Comparison of ENCODE assay signal across 22 mouse cellular contexts in the genomic region with DNA sequence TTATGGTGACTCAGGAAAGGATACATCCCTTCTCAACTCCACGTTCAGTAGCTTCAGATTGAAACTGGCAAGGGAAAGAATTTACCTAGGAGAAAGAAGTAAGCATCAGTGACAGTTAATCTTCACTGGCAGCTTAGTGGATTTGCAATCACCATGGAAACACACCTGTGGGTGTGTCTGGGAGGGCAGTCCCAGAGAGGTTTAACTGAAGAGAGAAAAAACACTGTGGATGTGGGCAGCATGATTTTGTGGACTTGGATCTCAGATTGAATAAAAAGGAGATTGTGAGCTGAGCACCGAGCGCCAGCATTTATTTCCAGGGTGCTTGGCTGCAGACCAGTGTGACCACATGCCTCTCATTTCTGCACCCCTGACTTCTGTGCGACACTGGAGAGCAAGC.
DNase-seq lines count a peak whose midpoint lies in the region; ATAC-seq lines count a peak whose summit lies in the region.
"Had no signal": no experiment of that assay in that cellular context is flagged by ENCODE, and none has a peak within 500 bp of the region (broad histone marks: within the 10 kb centered on the region; RNA-seq: fewer than 3 reads in every experiment).

No protein-coding gene starts in this region.

- H3K27ac ChIP-seq in embryonic facial prominence, embryonic 14.5 days (replicated peaks; ENCODE audit: low read depth, low read length), result no peak overlapping the region
- no peak overlapping the region for H3K27ac ChIP-seq in embryonic facial prominence, embryonic 10.5 days (replicated peaks)
- H3K27ac ChIP-seq in midbrain, embryonic 15.5 days, result no peak overlapping the region
- no peak overlapping the region for H3K27ac ChIP-seq in midbrain, embryonic 13.5 days
- no peak overlapping the region for H3K27ac ChIP-seq in midbrain, embryonic 16.5 days (ENCODE audit: low read length)
- no peak overlapping the region for H3K27ac ChIP-seq in midbrain, embryonic 14.5 days (replicated peaks; ENCODE audit: low read depth, low read length)

- no peaks in the 10 kb centered on the region for H3K27me3 ChIP-seq in embryonic facial prominence, embryonic 14.5 days (replicated peaks; ENCODE audit: control insufficient read depth, insufficient read depth, low read length)
- H3K27me3 ChIP-seq in embryonic facial prominence, embryonic 10.5 days (replicated peaks; ENCODE audit: low read depth, poor library complexity, severe bottlenecking), result no peaks in the 10 kb centered on the region
- no peaks in the 10 kb centered on the region for H3K27me3 ChIP-seq in midbrain, embryonic 15.5 days (replicated peaks)
- no peaks in the 10 kb centered on the region for H3K27me3 ChIP-seq in midbrain, embryonic 13.5 days
- no peaks in the 10 kb centered on the region; the same call in 1 of the 2 replicates for H3K27me3 ChIP-seq in midbrain, embryonic 16.5 days (ENCODE audit: control insufficient read depth, insufficient read depth, low read depth, low read length)
- H3K27me3 ChIP-seq in midbrain, embryonic 14.5 days (ENCODE audit: control insufficient read depth, insufficient read depth, low read length), result no peaks in the 10 kb centered on the region
- H3K27me3 ChIP-seq: CH12.LX, Patski had no signal

- peak; percentile 53; the same call in 1 of the 2 replicates for ATAC-seq in embryonic facial prominence, embryonic 14.5 days (ENCODE audit: low read depth)
- ATAC-seq in frontal cortex, adult (ENCODE audit: low TSS enrichment), result peak; percentile 62
- 0 out of 2 replicates have a peak, but pooled peaks have one; percentile 25 for ATAC-seq in midbrain, embryonic 15.5 days (replicated peaks)
- ATAC-seq in midbrain, embryonic 13.5 days, result no peak
- 0 out of 2 replicates have a peak, but pooled peaks have one; percentile 21 for ATAC-seq in midbrain, embryonic 16.5 days
- ATAC-seq in midbrain, embryonic 14.5 days (ENCODE audit: low FRiP score, low TSS enrichment), result no peak
- ATAC-seq: activated CD4-positive, CD25-positive, alpha-beta regulatory T cell, adult 4 months; CD4-positive, CD25-positive, alpha-beta regulatory T cell, adult 4 months; Patski had no signal

- 40% methylated on average over 4 of the region's 4 CpGs for WGBS in embryonic facial prominence, embryonic 14.5 days
- WGBS in embryonic facial prominence, embryonic 10.5 days, result 45% methylated on average over 4 of the region's 4 CpGs
- 35% methylated on average over 4 of the region's 4 CpGs for WGBS in midbrain, embryonic 15.5 days
- WGBS in midbrain, embryonic 13.5 days, result 37% methylated on average over 4 of the region's 4 CpGs
- WGBS in midbrain, embryonic 16.5 days, result 37% methylated on average over 4 of the region's 4 CpGs
- 43% methylated on average over 4 of the region's 4 CpGs for WGBS in midbrain, embryonic 14.5 days

- H3K9me3 ChIP-seq in embryonic facial prominence, embryonic 14.5 days (ENCODE audit: control insufficient read depth, low read length), result no peaks in the 10 kb centered on the region
- H3K9me3 ChIP-seq in embryonic facial prominence, embryonic 10.5 days, result no peaks in the 10 kb centered on the region
- H3K9me3 ChIP-seq in midbrain, embryonic 15.5 days, result no peaks in the 10 kb centered on the region
- no peaks in the 10 kb centered on the region for H3K9me3 ChIP-seq in midbrain, embryonic 13.5 days
- no peaks in the 10 kb centered on the region for H3K9me3 ChIP-seq in midbrain, embryonic 16.5 days (replicated peaks; ENCODE audit: control insufficient read depth, low read length, poor library complexity, severe bottlenecking)
- no peaks in the 10 kb centered on the region for H3K9me3 ChIP-seq in midbrain, embryonic 14.5 days (ENCODE audit: control insufficient read depth, low read length)
- H3K9me3 ChIP-seq: G1E had no signal

- no peaks in the 10 kb centered on the region for H3K4me1 ChIP-seq in embryonic facial prominence, embryonic 14.5 days (ENCODE audit: control insufficient read depth, insufficient read depth, low read length)
- peaks cover 7% of the 10 kb centered on the region; the same call in 1 of the 2 replicates for H3K4me1 ChIP-seq in embryonic facial prominence, embryonic 10.5 days
- H3K4me1 ChIP-seq in midbrain, embryonic 15.5 days, result peaks cover 4% of the 10 kb centered on the region; the same call in 1 of the 2 replicates
- H3K4me1 ChIP-seq in midbrain, embryonic 13.5 days (replicated peaks), result peaks cover 4% of the 10 kb centered on the region; the same call in 1 of the 2 replicates
- peaks cover 3% of the 10 kb centered on the region for H3K4me1 ChIP-seq in midbrain, embryonic 16.5 days (ENCODE audit: control insufficient read depth, insufficient read depth, low read length)
- H3K4me1 ChIP-seq in midbrain, embryonic 14.5 days (ENCODE audit: control insufficient read depth, insufficient read depth, low read length), result no peaks in the 10 kb centered on the region

- H3K4me3 ChIP-seq in embryonic facial prominence, embryonic 14.5 days (ENCODE audit: low read depth, low read length), result no peak overlapping the region
- no peak overlapping the region for H3K4me3 ChIP-seq in embryonic facial prominence, embryonic 10.5 days
- H3K4me3 ChIP-seq in midbrain, embryonic 15.5 days, result no peak overlapping the region
- no peak overlapping the region for H3K4me3 ChIP-seq in midbrain, embryonic 13.5 days (replicated peaks)
- no peak overlapping the region for H3K4me3 ChIP-seq in midbrain, embryonic 16.5 days (ENCODE audit: low read depth, low read length)
- H3K4me3 ChIP-seq in midbrain, embryonic 14.5 days (replicated peaks; ENCODE audit: low read depth, low read length), result no peak overlapping the region

- H3K36me3 ChIP-seq in embryonic facial prominence, embryonic 14.5 days (ENCODE audit: control insufficient read depth, insufficient read depth, low read length), result no peaks in the 10 kb centered on the region
- H3K36me3 ChIP-seq in embryonic facial prominence, embryonic 10.5 days (replicated peaks), result no peaks in the 10 kb centered on the region
- H3K36me3 ChIP-seq in midbrain, embryonic 15.5 days (replicated peaks), result no peaks in the 10 kb centered on the region
- no peaks in the 10 kb centered on the region for H3K36me3 ChIP-seq in midbrain, embryonic 13.5 days
- no peaks in the 10 kb centered on the region for H3K36me3 ChIP-seq in midbrain, embryonic 16.5 days (ENCODE audit: control insufficient read depth, insufficient read depth, low read length)
- H3K36me3 ChIP-seq in midbrain, embryonic 14.5 days (ENCODE audit: control insufficient read depth, insufficient read depth, low read length), result no peaks in the 10 kb centered on the region
- H3K36me3 ChIP-seq: G1E had no signal

- H3K9ac ChIP-seq in embryonic facial prominence, embryonic 14.5 days (ENCODE audit: low read depth, low read length), result no peak overlapping the region
- no peak overlapping the region for H3K9ac ChIP-seq in midbrain, embryonic 15.5 days
- no peak overlapping the region for H3K9ac ChIP-seq in midbrain, embryonic 13.5 days (replicated peaks)
- H3K9ac ChIP-seq in midbrain, embryonic 16.5 days (ENCODE audit: low read depth, low read length), result no peak overlapping the region
- no peak overlapping the region for H3K9ac ChIP-seq in midbrain, embryonic 14.5 days (replicated peaks; ENCODE audit: low read length)

- no peak overlapping the region for H3K4me2 ChIP-seq in embryonic facial prominence, embryonic 14.5 days (ENCODE audit: low read depth, low read length)
- H3K4me2 ChIP-seq in midbrain, embryonic 15.5 days, result no peak overlapping the region
- no peak overlapping the region for H3K4me2 ChIP-seq in midbrain, embryonic 13.5 days (replicated peaks)
- H3K4me2 ChIP-seq in midbrain, embryonic 16.5 days (ENCODE audit: low read length), result no peak overlapping the region
- H3K4me2 ChIP-seq in midbrain, embryonic 14.5 days (ENCODE audit: low read length), result no peak overlapping the region

- peak; percentile 41 for DNase-seq in embryonic facial prominence, embryonic 14.5 days (ENCODE audit: low spot score)
- no peak for DNase-seq in embryonic facial prominence, embryonic 10.5 days (ENCODE audit: low spot score)
- DNase-seq in frontal cortex, postnatal 10 days (ENCODE audit: low spot score in 2 of 2), result no peak
- no peak for DNase-seq in midbrain, embryonic 14.5 days
- DNase-seq: adrenal gland, adult 2 months; adrenal gland, adult 8-10 months; adrenal gland, postnatal 10 days; adrenal gland, postnatal 14 days; adrenal gland, postnatal 25 days; adrenal gland, postnatal 36 days; B cell, adult 2 months; cerebellum, adult 11 months; cerebellum, adult 11-12 months had no signal

Comparison
In these comparisons a context has a peak if more than half of its experiments do, and no peak if none do; other contexts are left out.
1. ATAC-seq: peak in embryonic facial prominence, embryonic 14.5 days (single experiment), frontal cortex, adult (single experiment), midbrain, embryonic 15.5 days (single experiment) and midbrain, embryonic 16.5 days (single experiment); none in midbrain, embryonic 13.5 days (single experiment) and midbrain, embryonic 14.5 days (single experiment).